Mouse (Mus musculus) kidney, postnatal 0 days (tissue): ENCODE measurements around the gene Ceacam19. TPM values are rescaled to one million over a fixed set of nuclear protein-coding genes. Genes with fewer than 3 reads are reported as not detected.

Source experiments
- ATAC-seq: fragments of 200-750 bp; cut with Nextera tagmentation; replicated peaks from 2 replicates; pipeline ENCODE4 v1.8.0; 2017; ENCODE audit warnings: low read depth, moderate number of reproducible peaks, moderate TSS enrichment, moderate library complexity; ENCODE audit not compliant: low FRiP score
- DNase-seq: peaks from one replicate; pipeline ENCODE4 v3.0.0-alpha.2; 2016; ENCODE audit warnings: low spot score
- H3K27ac ChIP-seq: fragments of 300-500 bp; sonication (generic); 2 replicates; pipeline ENCODE4 v1.5.1; 2014; ENCODE audit warnings: mild to moderate bottlenecking
- H3K27me3 ChIP-seq: fragments of 300-500 bp; sonication (generic); 2 replicates; pipeline ENCODE4 v1.6.1; 2014; ENCODE audit warnings: low read length, mixed read lengths; ENCODE audit not compliant: insufficient read depth
- H3K36me3 ChIP-seq: fragments of 300-500 bp; sonication (generic); 2 replicates; pipeline ENCODE4 v1.6.1; 2014; ENCODE audit warnings: low read length, mixed read lengths; ENCODE audit not compliant: insufficient read depth
- H3K4me1 ChIP-seq: fragments of 300-500 bp; sonication (generic); replicated peaks from 2 replicates; pipeline ENCODE4 v1.6.1; 2014; ENCODE audit warnings: antibody characterized with exemption, low read length, mixed read lengths; ENCODE audit not compliant: insufficient read depth
- H3K4me2 ChIP-seq: fragments of 300-500 bp; sonication (generic); 2 replicates; pipeline ENCODE4 v1.6.1; 2014; ENCODE audit warnings: mild to moderate bottlenecking, low read length, moderate library complexity, mixed read lengths
- H3K4me3 ChIP-seq: fragments of 300-500 bp; sonication (generic); replicated peaks from 2 replicates; pipeline ENCODE4 v1.5.1; 2014; ENCODE audit warnings: low read depth, low read length
- H3K9ac ChIP-seq: fragments of 300-500 bp; sonication (generic); 2 replicates; pipeline ENCODE4 v1.6.1; 2014; ENCODE audit warnings: low read depth, low read length
- H3K9me3 ChIP-seq: fragments of 300-500 bp; sonication (generic); replicated peaks from 2 replicates; pipeline ENCODE4 v1.6.1; 2016; ENCODE audit warnings: low read length, inconsistent platforms, mixed read lengths
- CTCF ChIP-seq: IDR thresholded peaks from 2 replicates; pipeline ENCODE4 v1.5.1; 2016; ENCODE audit warnings: antibody characterized with exemption, low read depth, mild to moderate bottlenecking, moderate library complexity
- WGBS: fragments of 180-500 bp; shearing (Covaris S2); extraction: QIAGEN DNeasy Blood & Tissue Kit; methylation state at CpG from one replicate; pipeline ENCODE4 v1.1.7; 2014; 5-methylcytosine and 5-hydroxymethylcytosine counted together
- polyA plus RNA-seq: library from polyadenylated mRNA; unstranded; fragments of >200 nt; fragmentation: Nextera tagmentation; extraction: Ambion mirVana; gene quantifications from 2 replicates; pipeline ENCODE4 v1.2.1, GENCODE M21; 2015

The Ceacam19 gene
- polyA plus RNA-seq, 1 experiment from 2014 or later = 0.08 TPM

DNA sequence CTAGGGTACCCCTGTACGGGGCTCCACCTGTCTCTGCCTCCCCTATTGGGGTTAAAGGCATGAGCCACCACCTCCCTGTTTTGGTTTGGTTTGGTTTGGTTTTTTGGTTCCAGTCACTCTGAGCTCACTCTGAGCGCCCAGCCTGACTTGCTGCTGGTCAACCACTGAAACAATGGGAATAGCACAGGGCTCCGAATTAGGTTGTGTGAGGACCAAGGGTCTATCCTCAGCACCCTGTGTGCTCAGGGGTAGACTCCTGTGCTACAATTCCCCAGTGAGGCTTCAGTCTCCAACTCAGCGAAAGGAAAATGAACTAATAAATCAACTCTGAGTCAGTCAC, 32.4 kb upstream of the Ceacam19 start:
- Histone ChIP-seq H3K4me1 (0 out of 2 replicates have a peak, but pooled peaks cover 12% of the 10 kb centered on the region), H3K36me3 (peaks cover 11% of the 10 kb centered on the region; the same call in 1 of the 2 replicates), H3K27ac (peak overlapping the region; percentile 90; the same call in 1 of the 2 replicates), H3K9me3 (no peaks in the 10 kb centered on the region), H3K4me3 (peak overlapping the region; percentile 89), H3K9ac (peak overlapping the region; percentile 82), H3K27me3 (no peaks in the 10 kb centered on the region), H3K4me2 (peak overlapping the region; percentile 91)
- no peak for DNase-seq
- no peak for TF ChIP-seq CTCF
- WGBS = 28% methylated on average over 4 of the region's 4 CpGs
- ATAC-seq = no peak

GRCm38 (mm10) chr7:19914558-19914957, 26.8 kb upstream of the Ceacam19 start:
- no peak for TF ChIP-seq CTCF
- Histone ChIP-seq H3K36me3 (peaks cover 23% of the 10 kb centered on the region), H3K9me3 (no peaks in the 10 kb centered on the region), H3K4me3 (no peak overlapping the region), H3K4me2 (no peak overlapping the region), H3K9ac (no peak overlapping the region), H3K27ac (no peak overlapping the region), H3K27me3 (no peaks in the 10 kb centered on the region), H3K4me1 (no peaks in the 10 kb centered on the region)
- DNase-seq (no peak), ATAC-seq (no peak)
- WGBS = 94% methylated on average over 7 of the region's 7 CpGs

GRCm38 (mm10) chr7:19911695-19912524, 24.1 kb upstream of the Ceacam19 start:
- H3K27me3 ChIP-seq = no peaks in the 10 kb centered on the region
- no peak overlapping the region for H3K27ac ChIP-seq
- 89% methylated on average over 23 of the region's 23 CpGs for WGBS
- ATAC-seq = no peak
- no peak for DNase-seq
- H3K4me1 ChIP-seq = no peaks in the 10 kb centered on the region
- no peak overlapping the region for H3K4me3 ChIP-seq
- H3K36me3 ChIP-seq = peaks cover 30% of the 10 kb centered on the region
- no peaks in the 10 kb centered on the region for H3K9me3 ChIP-seq
- H3K4me2 ChIP-seq = no peak overlapping the region
- no peak overlapping the region for H3K9ac ChIP-seq
- no peak for TF ChIP-seq CTCF

DNA sequence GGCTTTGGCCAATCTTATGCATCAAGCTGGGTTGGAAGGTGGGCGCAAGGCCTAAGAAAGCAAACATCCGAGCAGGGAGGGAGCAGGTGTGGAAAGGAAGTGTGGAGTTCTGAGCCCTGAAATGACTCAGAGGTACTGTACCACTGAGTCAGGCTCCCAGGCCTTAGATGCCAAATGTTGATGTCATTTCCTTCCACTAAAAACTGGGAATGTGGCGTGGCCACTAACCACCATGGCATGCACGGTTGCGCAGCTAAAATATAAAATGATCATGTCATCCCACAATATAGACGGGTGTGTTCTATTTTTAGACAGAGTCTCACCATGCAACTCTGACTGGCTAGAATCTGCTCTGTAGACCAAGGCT, 23.5 kb upstream of the Ceacam19 start:
- no peak for ATAC-seq
- H3K9me3 ChIP-seq = no peaks in the 10 kb centered on the region
- H3K4me2 ChIP-seq = no peak overlapping the region
- DNase-seq = no peak
- no peak overlapping the region for H3K27ac ChIP-seq
- no peaks in the 10 kb centered on the region for H3K4me1 ChIP-seq
- WGBS = 81% methylated on average over 6 of the region's 6 CpGs
- H3K27me3 ChIP-seq = no peaks in the 10 kb centered on the region
- no peak overlapping the region for H3K4me3 ChIP-seq
- TF ChIP-seq CTCF = no peak
- H3K9ac ChIP-seq = no peak overlapping the region
- peaks cover 27% of the 10 kb centered on the region for H3K36me3 ChIP-seq

- DNase-seq = peak; percentile 74
- Histone ChIP-seq H3K9me3 (no peaks in the 10 kb centered on the region), H3K27me3 (no peaks in the 10 kb centered on the region), H3K36me3 (peaks cover 25% of the 10 kb centered on the region), H3K4me3 (no peak overlapping the region), H3K4me1 (no peaks in the 10 kb centered on the region), H3K27ac (no peak overlapping the region), H3K4me2 (no peak overlapping the region), H3K9ac (no peak overlapping the region)
- 51% methylated on average over 21 of the region's 21 CpGs for WGBS
- peak; percentile 83 for ATAC-seq
- peak; percentile 87 for TF ChIP-seq CTCF
These were observed 22.9 kb upstream of the Ceacam19 start for GRCm38 (mm10) chr7:19910421-19911291.

DNA sequence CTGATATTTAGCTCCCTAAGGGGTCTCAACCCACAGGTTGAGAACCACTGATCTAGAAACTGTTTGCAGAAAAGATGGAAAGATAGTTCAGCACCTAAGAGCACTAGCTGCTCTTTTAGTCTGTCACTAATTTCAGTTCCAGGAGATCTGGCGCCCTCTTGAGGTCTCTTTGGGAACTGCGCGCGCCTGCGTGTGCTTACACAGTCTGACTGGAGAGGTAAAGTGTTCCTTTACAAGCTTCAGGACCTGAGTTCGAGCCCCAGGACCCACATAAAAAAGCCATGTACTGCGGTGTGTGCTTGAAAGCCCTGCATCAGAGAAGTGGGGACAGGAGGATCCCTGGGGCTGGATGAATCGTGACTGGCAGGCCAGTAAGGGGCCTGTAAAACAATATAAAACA, 2.1 kb upstream of the Ceacam19 start:
- DNase-seq (peak; percentile 36), ATAC-seq (no peak)
- Histone ChIP-seq H3K27me3 (no peaks in the 10 kb centered on the region), H3K4me1 (no peaks in the 10 kb centered on the region), H3K27ac (no peak overlapping the region), H3K9me3 (no peaks in the 10 kb centered on the region), H3K9ac (no peak overlapping the region), H3K4me3 (no peak overlapping the region), H3K36me3 (no peaks in the 10 kb centered on the region), H3K4me2 (no peak overlapping the region)
- peak; percentile 74 for TF ChIP-seq CTCF
- 47% methylated on average over 8 of the region's 8 CpGs for WGBS
